Mouse (Mus musculus): ENCODE measurements around the gene Pigc. TPM values are rescaled to one million over a fixed set of nuclear protein-coding genes. Genes with fewer than 3 reads are reported as not detected.

The Pigc gene
- polyA plus RNA-seq, 1 experiment = 10.2 TPM

- 83% methylated on average over 6 of the region's 6 CpGs for WGBS
- DNase-seq (ENCODE audit: low read depth in 1 of 2, low spot score in 2 of 2) = no peak
- Histone ChIP-seq H3K27ac (ENCODE audit: insufficient read depth, low read length) (no peak overlapping the region), H3K4me1 (ENCODE audit: control insufficient read depth, insufficient read depth, insufficient read length) (no peaks in the 10 kb centered on the region), H3K27me3 (ENCODE audit: control insufficient read depth, insufficient read depth, low read length) (no peaks in the 10 kb centered on the region; the same call in 1 of the 2 replicates), H3K4me3 (ENCODE audit: extremely low read depth, insufficient read depth, insufficient read length) (no peak overlapping the region), H3K36me3 (ENCODE audit: control insufficient read depth, insufficient read depth, low read length) (no peaks in the 10 kb centered on the region)
- no peak for TF ChIP-seq CTCF (IDR thresholded peaks at IDR 0.05; ENCODE audit: extremely low read depth, insufficient read depth, insufficient read length, insufficient replicate concordance)
- no peak for TF ChIP-seq POLR2A (IDR thresholded peaks at IDR 0.05; ENCODE audit: low read depth, low read length)
Measured at GRCm38 (mm10) chr1:161983451-161983850, 14.5 kb downstream of the Pigc start.

GRCm38 (mm10) chr1:161983979-161984566 is 15.1 kb downstream of the Pigc start:
- 85% methylated on average over 4 of the region's 4 CpGs for WGBS
- no peak for TF ChIP-seq POLR2A (IDR thresholded peaks at IDR 0.05; ENCODE audit: low read depth, low read length)
- TF ChIP-seq CTCF (IDR thresholded peaks at IDR 0.05; ENCODE audit: extremely low read depth, insufficient read depth, insufficient read length, insufficient replicate concordance) = no peak
- no peak for DNase-seq (ENCODE audit: low read depth in 1 of 2, low spot score in 2 of 2)

GRCm38 (mm10) chr1:161990684-161991578 is 21.9 kb downstream of the Pigc start:
- H3K27ac ChIP-seq (ENCODE audit: insufficient read depth, low read length) = no peak overlapping the region
- no peak for TF ChIP-seq POLR2A (IDR thresholded peaks at IDR 0.05; ENCODE audit: low read depth, low read length)
- no peak for TF ChIP-seq CTCF (IDR thresholded peaks at IDR 0.05; ENCODE audit: extremely low read depth, insufficient read depth, insufficient read length, insufficient replicate concordance)
- H3K4me1 ChIP-seq (ENCODE audit: control insufficient read depth, insufficient read depth, insufficient read length) = no peaks in the 10 kb centered on the region
- H3K27me3 ChIP-seq (ENCODE audit: control insufficient read depth, insufficient read depth, low read length) = no peaks in the 10 kb centered on the region
- DNase-seq (ENCODE audit: low read depth in 1 of 2, low spot score in 2 of 2) = no peak
- 87% methylated on average over 10 of the region's 10 CpGs for WGBS
- no peak overlapping the region for H3K4me3 ChIP-seq (ENCODE audit: extremely low read depth, insufficient read depth, insufficient read length)
- H3K36me3 ChIP-seq (ENCODE audit: control insufficient read depth, insufficient read depth, low read length) = no peaks in the 10 kb centered on the region

More at GRCm38 (mm10) chr1:161983979-161984566, 15.1 kb downstream of the Pigc start:
- H3K4me3 ChIP-seq (ENCODE audit: extremely low read depth, insufficient read depth, insufficient read length) = no peak overlapping the region
- H3K27ac ChIP-seq (ENCODE audit: insufficient read depth, low read length) = no peak overlapping the region
- H3K27me3 ChIP-seq (ENCODE audit: control insufficient read depth, insufficient read depth, low read length) = no peaks in the 10 kb centered on the region; the same call in 1 of the 2 replicates
- H3K4me1 ChIP-seq (ENCODE audit: control insufficient read depth, insufficient read depth, insufficient read length) = no peaks in the 10 kb centered on the region
- no peaks in the 10 kb centered on the region for H3K36me3 ChIP-seq (ENCODE audit: control insufficient read depth, insufficient read depth, low read length)

GRCm38 (mm10) chr1:161991846-161992245 is 22.9 kb downstream of the Pigc start:
- TF ChIP-seq CTCF (IDR thresholded peaks at IDR 0.05; ENCODE audit: extremely low read depth, insufficient read depth, insufficient read length, insufficient replicate concordance) (no peak), POLR2A (IDR thresholded peaks at IDR 0.05; ENCODE audit: low read depth, low read length) (no peak)
- H3K27ac ChIP-seq (ENCODE audit: insufficient read depth, low read length) = no peak overlapping the region
- H3K4me3 ChIP-seq (ENCODE audit: extremely low read depth, insufficient read depth, insufficient read length) = no peak overlapping the region
- WGBS = 93% methylated on average over 11 of the region's 11 CpGs
- no peaks in the 10 kb centered on the region for H3K4me1 ChIP-seq (ENCODE audit: control insufficient read depth, insufficient read depth, insufficient read length)
- no peak for DNase-seq (ENCODE audit: low read depth in 1 of 2, low spot score in 2 of 2)
- no peaks in the 10 kb centered on the region for H3K27me3 ChIP-seq (ENCODE audit: control insufficient read depth, insufficient read depth, low read length)
- H3K36me3 ChIP-seq (ENCODE audit: control insufficient read depth, insufficient read depth, low read length) = no peaks in the 10 kb centered on the region

- Histone ChIP-seq H3K4me3 (ENCODE audit: extremely low read depth, insufficient read depth, insufficient read length) (no peak overlapping the region), H3K27ac (ENCODE audit: insufficient read depth, low read length) (no peak overlapping the region), H3K36me3 (ENCODE audit: control insufficient read depth, insufficient read depth, low read length) (no peaks in the 10 kb centered on the region), H3K4me1 (ENCODE audit: control insufficient read depth, insufficient read depth, insufficient read length) (no peaks in the 10 kb centered on the region), H3K27me3 (ENCODE audit: control insufficient read depth, insufficient read depth, low read length) (no peaks in the 10 kb centered on the region)
- no peak for DNase-seq (ENCODE audit: low read depth in 1 of 2, low spot score in 2 of 2)
- 52% methylated on average over 7 of the region's 7 CpGs for WGBS
- no peak for TF ChIP-seq POLR2A (IDR thresholded peaks at IDR 0.05; ENCODE audit: low read depth, low read length)
- no peak for TF ChIP-seq CTCF (IDR thresholded peaks at IDR 0.05; ENCODE audit: extremely low read depth, insufficient read depth, insufficient read length, insufficient replicate concordance)
Measured at GRCm38 (mm10) chr1:161992389-161992788, 23.4 kb downstream of the Pigc start.

GRCm38 (mm10) chr1:161998781-161999180 is 29.8 kb downstream of the Pigc start:
- H3K27me3 ChIP-seq (ENCODE audit: control insufficient read depth, insufficient read depth, low read length) = no peaks in the 10 kb centered on the region
- TF ChIP-seq POLR2A (IDR thresholded peaks at IDR 0.05; ENCODE audit: low read depth, low read length) (no peak), CTCF (IDR thresholded peaks at IDR 0.05; ENCODE audit: extremely low read depth, insufficient read depth, insufficient read length, insufficient replicate concordance) (no peak)
- no peaks in the 10 kb centered on the region for H3K36me3 ChIP-seq (ENCODE audit: control insufficient read depth, insufficient read depth, low read length)
- H3K4me1 ChIP-seq (ENCODE audit: control insufficient read depth, insufficient read depth, insufficient read length) = peaks cover 7% of the 10 kb centered on the region; the same call in 1 of the 2 replicates
- H3K4me3 ChIP-seq (ENCODE audit: extremely low read depth, insufficient read depth, insufficient read length) = no peak overlapping the region
- H3K27ac ChIP-seq (ENCODE audit: insufficient read depth, low read length) = peak overlapping the region; percentile 22; the same call in 1 of the 2 replicates
- WGBS = 15% methylated on average over 4 of the region's 4 CpGs
- peak in 1 of 2 experiments; percentile 52 for DNase-seq (ENCODE audit: low read depth in 1 of 2, low spot score in 2 of 2)
